Mouse (Mus musculus): ENCODE results near the gene Mgat4e.
A peak's percentile ranks its signal among the peaks of the same experiment; 100 is the strongest.

Gene Mgat4e

DNA sequence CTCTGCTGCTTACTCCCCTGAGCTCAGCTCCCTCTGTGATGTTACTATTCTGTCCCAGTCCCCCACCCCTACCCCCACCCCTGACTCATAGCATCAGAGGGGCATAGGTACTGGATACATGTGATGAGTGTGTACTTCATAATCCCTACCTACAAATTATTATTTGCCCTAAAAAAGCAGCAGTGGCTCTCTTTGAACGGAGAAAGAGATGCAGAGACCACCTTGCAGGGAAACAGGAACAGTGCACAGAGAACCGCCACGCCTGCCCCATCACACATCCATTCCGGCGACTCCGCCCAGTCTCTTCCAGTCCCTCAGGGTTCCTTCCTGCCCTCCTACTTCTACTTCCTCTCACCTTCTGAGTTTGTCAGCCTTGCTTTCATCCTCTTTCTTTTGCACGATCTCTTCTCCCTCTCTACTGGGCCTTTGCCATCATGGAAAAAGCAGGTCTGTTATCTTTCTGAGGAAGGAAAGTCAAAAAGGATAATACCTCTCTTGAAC, at the start of gene Mgat4e:
Mgat4e (minus strand) TSS at position 51 of the 501 bp plus-strand sequence.
- DNase-seq (ENCODE audit: low spot score) = no peak

DNA sequence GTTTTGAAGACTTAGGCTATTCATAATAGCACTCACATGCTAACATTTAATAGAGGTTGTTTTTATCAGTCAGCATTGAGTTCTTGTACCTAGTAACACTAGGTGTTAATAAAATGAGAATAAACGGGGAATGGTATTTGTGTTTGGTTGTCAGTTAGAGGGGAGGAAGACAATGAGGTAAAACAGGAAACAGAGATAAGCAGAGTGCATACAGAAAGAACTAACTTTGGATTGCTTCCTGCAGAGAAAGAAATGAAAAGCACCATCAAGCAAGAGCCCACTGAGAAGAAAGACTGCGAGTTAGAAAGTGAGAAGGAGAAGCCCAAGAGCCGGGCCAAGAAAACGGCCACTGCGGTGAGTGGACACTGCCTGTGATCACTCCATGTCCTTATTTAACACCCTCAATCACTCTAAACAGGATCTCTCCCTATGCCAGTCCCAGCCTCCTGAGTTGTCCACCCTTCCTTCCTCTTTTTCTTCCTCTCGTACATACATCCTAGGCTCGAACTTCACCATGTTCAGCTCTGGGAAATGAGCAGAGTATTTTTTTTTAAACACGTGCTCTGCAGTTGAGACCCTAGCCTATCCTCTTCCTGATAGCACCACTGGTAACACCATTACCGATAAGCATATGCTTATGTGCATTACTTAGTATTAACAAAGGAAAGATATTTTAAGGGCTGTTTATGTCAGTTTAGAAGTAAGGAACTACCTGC, 48.0 kb upstream of the Mgat4e start:
- no peak for DNase-seq (ENCODE audit: low spot score)

DNA sequence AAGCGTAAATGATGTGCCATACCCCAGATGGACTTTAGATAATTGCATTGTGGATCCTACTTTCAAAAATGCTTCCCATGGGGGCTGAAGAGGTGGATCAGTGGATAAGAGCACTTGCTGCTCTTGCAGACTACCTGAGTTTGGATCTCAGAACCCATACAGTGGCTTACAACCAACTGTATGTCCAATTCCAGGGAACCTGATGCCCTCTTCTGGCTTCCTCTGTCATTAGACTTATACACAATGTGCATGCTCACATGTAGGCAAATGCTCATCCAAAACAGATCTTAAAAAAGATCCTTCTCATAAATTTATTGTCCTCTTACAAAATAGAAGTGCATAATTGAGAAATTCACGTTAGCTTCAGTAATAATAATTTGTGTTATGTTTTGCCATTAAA, 42.3 kb upstream of the Mgat4e start:
- DNase-seq (ENCODE audit: low spot score) = no peak

DNA sequence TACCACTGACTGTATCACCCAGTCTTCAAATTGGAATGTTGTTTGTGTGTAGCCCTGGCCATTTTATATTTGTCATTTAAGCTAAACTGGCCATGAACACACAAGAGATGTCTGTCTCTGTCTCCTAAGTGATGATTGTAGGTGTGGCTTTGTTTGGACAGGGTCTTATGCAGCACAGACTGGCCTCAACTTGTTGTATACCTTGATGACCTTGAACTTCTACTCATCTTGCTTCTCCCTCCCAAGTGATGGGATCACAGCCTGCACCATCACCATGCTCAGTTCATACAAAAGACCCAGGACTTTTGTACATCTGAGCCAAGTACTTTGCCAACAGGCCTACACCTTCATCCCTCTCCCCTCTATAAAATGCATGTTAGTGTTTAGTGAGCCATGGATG, 40.2 kb upstream of the Mgat4e start:
- DNase-seq (ENCODE audit: low spot score) = no peak

DNA sequence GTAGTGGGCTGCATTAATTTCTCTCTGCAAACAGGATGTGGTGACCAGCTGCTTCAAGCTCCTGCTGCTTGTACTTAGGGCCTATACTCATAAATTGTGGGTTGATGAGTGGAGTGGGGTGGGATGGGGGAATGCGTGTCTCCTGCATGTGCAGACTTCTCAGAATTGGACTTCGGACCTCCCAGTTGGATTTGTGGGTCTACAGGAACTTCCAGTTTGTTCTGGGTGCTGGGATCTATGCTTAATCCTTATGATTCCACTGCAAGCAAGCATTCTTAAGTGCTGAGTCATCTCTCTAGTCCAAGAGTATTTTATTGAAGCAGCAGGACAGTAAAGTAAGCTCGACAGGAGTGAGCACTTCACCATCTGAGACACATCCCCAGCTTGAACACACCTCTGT, 34.1 kb upstream of the Mgat4e start:
- DNase-seq (ENCODE audit: low spot score) = no peak

DNA sequence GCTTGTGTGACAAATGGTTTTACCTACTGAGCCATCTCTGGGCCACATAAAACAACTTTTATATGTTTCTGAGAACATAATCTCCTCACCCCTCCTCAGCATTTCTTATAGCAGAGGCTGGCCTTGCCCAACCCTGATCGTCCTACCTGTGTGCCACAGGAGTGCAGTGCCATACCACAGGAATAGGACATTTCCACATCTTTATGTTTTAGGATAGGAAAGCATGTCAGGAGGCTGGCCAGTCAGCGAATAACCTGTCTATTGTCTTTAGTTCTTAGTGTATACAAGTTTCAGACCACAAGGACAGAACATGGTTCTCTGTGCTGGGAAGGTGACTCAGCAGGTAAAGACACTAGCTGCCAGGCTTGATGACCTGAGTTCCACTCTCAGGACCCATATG, 31.3 kb upstream of the Mgat4e start:
- no peak for DNase-seq (ENCODE audit: low spot score)

DNA sequence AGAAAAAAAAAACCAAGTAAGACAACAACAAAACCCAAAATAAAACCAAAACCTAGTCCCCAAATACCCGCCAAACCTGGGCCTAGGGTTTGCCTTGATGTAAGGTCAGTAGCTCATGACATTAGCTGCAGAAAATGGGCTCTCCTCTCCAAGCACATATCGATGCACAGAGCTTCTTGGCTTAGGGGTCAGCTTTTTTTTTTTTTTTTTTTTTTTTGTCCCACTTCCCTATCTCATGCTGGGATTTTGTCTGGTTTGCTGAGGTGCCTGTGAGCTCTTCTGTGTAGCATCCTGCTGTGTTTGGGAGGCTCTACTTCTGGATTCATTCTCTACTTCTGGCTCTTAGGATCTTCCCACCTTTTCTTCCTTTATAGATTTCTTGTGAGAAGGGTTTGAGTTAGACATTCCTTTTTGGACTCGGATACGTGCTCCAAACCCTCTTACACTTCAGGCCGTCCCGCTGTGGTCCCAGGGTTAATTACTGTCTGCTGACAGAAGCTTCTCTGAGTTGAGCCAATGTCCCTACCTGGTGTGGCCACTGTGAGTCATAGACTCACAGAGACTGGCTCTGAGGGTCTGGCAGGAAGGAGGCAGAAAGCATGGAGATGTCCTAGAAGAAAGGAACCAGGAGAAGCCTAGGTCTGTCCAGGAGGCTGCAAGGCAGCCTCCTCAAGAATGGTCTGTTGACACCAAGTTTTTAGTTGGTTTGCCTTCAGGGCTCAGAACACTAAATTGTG, 28.1 kb upstream of the Mgat4e start:
- no peak for DNase-seq (ENCODE audit: low spot score)

DNA sequence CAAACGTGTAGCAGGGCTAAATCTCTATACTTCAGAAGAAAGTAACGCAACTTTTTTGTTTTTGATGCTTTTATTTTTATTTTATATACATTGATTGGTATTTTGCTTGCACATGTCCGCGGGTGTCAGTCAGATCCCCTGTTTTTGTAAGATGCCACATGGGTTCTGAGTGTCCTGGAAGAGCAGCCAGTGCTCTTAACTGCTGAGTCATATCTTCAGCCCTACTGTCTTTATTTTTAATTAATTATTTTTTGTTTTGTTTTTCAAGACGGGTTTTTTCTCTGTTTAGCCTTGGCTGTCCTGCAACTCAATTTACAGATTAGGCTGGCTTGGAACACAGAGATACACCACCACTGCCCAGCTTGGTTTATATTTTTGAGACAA, 24.4 kb upstream of the Mgat4e start:
- DNase-seq (ENCODE audit: low spot score) = no peak

DNA sequence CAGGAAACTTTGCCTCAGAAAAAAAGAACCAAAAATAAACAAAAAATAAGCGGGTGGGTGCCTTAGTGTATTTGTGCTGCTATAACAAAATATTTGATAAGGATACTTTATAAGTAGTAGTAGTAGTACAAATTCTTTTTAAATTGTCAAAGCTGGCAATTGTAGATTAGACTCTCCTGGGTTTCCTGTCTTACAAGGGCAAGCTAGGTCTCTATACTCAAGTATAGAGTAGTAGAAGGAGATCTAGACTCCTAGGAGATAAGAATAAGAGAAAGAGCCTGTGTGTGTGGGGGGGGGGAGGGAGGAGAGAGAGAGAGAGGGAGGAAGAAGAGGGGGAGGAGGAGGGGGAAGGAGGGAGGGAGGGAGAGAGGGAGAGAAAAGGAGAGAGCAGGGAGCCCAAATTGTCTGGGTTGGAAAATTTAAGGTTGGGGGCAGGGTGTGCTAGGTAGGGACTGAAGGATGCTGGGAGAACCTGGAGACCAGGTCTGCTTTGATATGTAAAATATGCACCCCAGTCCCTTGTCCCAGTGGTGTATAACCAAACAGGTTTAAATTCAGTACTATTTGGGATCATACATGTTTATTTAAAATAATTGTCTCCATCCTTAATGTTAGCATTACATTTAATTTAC, 23.9 kb upstream of the Mgat4e start:
- no peak for DNase-seq (ENCODE audit: low spot score)

DNA sequence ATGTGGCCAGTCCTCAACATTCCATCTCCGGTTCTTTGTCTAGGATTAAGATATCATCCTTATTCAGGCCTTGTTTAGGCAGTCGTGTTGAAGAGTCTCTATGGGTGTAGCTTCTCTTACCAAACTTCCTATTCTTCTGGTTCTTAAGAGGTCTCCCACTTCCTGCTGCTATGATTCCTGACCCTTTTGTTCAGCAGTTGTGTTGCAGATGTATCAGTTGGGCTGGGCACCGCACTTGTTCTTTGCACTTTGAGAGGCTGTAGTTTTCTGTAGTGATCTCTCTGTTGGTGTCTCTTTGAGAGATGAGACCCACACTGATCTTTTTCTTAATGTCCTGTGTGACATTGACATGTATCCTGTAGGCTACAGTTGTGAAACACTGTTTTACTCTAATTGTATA, 21.1 kb upstream of the Mgat4e start:
- DNase-seq (ENCODE audit: low spot score) = no peak

DNA sequence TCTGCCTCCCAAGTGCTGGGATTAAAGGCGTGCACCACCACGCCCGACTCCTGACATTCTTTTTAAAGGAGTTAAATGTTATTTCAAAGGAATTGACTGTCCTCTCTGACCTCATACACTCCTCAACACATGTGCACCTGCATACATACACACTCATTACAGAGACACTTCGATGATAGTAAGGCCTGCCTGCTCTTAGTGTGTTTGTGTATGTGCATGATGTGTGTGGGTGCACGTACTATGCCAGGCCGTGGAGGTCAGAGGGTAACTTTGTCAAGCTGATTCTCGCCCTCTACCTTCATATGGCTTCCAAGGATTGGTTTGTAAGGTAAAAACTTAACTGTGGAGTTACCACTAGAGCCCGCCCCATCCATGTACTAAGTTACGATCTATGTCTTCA, 20.7 kb upstream of the Mgat4e start:
- no peak for DNase-seq (ENCODE audit: low spot score)

DNA sequence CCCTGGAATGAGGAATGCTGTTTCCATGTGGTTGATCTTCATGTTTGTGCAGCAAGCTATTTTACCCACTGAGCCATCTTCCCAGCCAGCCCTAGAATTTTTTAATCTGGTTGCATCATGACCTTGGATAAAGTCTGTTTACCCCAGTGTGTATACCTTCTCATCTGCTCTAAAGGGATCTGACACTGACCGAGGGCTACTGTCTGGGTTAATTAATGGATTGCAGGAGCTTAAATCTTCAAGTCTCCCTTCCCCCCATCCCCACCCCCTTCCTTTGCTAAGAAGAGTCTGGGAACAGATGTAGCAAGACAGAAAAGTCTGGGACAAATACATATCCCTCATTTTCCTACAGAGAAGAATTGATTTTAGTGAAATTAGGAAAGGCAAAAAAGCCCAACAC, 18.0 kb upstream of the Mgat4e start:
- DNase-seq (ENCODE audit: low spot score) = no peak

DNA sequence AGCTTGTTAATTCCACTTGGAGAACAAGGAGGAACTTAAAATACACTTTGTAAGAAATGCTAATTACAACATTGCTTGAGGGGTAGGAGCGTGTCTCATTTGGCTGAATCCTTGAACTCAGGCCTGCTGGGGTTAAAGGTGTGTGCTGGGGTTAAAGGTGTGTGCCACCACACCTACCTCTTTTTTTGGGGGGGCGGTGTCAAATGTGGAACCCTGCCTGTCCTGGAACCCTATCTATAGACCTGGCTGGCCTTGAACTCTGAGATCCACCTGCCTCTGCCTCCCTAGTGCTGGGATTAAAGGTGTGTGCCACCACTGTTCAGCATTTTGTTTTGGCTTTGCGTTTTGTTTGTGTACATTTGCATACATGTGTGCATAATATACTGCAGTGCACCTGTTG, 14.2 kb upstream of the Mgat4e start:
- no peak for DNase-seq (ENCODE audit: low spot score)

DNA sequence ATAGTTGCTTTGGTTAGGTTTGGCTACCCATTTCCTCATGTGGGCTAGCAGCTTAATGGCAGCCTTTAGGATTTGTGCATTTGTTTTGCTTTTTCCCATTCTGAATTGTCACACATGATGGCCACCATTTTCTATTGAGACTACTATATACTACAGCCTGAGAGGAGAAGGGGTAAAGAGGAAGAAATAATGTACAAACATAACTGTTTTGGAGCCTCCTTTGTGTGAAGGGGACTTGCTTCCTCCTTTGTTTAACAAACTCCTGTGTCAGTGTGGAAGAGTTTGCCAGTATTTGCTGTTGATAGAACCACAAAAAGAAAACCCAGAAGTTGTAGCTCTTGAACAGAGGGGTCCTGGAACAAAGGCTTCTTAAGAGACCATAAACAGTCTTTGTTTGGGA, 13.0 kb upstream of the Mgat4e start:
- no peak for DNase-seq (ENCODE audit: low spot score)

DNA sequence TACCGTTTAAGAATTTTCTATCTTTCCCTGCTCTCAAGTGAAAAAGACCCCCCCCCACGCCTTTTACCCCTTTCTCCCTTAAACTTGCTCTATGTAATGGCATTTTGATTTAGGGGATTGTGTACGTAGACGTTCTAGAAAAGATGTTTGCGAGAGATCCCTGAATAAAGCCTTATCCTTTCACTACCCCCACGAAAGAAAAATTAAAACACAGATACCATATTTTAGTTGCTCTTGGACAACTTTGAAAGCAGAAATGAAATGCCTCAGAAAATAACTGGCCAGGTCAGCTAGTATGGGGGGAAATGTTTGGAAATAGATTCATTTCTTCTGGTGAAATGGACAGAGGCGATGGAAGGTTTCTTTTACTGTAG, 12.3 kb upstream of the Mgat4e start:
- no peak for DNase-seq (ENCODE audit: low spot score)

DNA sequence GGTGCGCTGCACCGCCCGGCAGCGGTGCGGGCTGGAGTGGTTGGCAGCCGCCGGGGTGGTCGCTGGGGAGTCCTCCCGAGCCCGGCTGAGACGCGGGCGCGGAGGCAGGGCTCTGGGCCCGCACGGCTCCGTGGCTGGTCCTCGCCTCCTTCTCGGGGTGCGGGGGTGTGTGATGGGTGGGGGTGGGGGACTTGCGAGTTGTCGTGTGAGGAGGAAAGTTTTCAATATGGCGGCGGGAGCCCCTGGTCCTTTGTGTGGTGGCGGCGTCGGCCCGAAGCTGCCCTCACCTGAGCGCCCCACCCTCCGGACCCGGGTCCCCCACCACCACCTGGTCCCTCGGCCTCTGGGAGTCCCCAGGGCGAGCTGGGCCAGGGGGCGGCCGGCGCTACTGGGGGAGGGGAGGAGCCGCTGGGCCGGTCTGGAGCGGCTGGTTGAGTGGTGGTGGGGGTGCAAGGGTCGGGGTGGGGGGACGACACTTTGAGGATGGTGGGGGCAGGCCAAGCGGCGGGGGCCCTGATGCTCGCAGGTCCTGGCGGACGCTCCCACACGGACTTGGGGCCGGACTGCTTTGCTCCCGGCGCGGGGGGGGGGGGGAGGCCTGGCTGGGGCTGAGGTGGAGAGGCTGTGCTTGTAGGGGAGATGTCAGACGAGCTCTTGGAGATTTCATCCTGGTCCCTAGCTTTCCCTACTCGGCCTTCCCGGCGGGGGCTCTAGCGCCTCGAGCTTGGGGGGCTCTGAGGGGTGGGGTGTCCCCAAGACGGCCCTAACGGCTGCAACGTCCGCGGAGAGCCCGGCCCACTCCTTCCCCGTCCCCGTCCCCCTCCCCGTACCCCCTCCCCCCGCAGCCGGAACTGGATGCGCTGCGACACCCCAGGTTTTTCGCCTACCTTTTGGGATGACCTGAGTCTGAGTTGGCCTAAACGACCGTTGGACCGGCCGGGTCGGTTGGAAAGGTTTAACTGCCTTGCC, 11.6 kb upstream of the Mgat4e start:
- no peak for DNase-seq (ENCODE audit: low spot score)

DNA sequence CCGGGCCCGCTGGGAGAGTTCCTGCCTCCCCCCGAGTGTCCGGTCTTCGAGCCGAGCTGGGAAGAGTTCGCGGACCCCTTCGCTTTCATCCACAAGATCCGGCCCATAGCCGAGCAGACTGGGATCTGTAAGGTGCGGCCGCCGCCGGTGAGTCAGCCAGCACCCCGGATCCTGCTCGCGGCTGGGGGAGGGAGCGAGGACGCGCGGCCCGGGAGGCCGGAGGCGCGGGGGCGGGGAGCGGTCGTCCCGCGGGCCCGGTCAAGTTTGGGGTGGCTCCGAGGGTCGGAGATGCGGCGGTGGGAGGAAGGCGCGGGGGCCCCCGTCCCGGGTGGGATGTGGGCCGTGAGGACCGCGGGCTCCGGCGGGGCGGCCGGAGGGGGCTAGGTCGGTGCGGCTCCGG, 10.9 kb upstream of the Mgat4e start:
- no peak for DNase-seq (ENCODE audit: low spot score)

DNA sequence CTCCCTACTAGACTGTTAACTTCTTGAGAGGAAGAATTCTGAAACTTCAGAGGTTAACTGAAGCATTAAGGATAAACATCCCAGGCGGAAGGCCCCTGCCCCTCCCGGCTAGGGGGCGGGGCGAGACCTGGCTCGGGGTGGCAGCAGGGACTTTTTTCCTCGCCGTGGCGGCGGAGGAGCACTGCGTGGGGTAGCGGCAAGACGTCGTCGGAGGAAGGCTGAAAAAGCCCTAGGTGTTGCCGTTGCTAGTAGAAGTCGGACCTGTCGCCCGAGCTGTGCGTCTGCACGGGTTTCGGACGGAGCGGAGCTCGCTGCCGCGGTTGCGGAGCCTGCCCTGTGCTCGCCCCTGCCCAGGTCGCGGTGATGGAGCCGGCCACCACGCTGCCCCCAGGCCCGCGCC, 10.5 kb upstream of the Mgat4e start, which contains the start of gene Kdm5b:
Kdm5b (plus strand) TSS at position 196 of the 400 bp plus-strand sequence.
- peak; percentile 55 for DNase-seq (ENCODE audit: low spot score)

DNA sequence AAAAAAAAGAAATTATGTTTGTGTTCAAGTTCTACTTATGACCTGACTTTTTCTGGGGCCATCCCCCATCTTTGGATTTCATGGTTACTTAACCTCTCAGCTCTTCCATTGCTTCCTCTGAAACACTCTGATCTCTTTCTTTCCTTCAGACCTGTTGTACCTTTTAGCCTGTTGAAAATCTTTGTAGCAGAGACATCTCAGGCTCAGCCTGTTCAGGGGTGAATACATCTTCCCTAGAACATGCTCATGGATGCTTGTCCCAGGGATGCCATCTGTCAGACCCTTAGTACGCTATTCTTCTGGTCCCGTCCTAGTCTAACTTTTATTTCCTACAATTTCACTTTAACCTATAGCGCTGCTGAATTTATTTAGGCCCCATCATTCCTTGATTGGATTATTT, 9.7 kb upstream of the Mgat4e start:
- DNase-seq (ENCODE audit: low spot score) = no peak

DNA sequence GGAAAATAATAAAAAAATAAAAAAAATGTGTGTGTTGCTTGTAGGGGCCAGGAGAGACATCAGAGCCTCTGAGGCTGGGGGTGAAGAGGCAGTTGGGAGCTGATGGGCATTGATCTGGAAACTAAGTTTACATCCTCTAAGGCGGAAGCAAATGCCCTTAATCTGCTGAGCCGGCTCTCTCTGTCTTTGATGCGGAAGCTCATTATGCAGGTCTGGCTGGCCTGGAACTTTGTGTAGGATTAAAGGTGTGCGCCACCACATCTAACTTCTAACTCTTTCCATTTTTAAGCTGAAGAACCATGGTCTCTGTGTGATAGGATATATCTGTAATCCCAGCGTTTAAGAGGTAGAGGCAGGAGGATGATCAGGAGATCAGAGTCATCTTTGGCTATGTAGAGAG, 9.0 kb upstream of the Mgat4e start:
- no peak for DNase-seq (ENCODE audit: low spot score)

DNA sequence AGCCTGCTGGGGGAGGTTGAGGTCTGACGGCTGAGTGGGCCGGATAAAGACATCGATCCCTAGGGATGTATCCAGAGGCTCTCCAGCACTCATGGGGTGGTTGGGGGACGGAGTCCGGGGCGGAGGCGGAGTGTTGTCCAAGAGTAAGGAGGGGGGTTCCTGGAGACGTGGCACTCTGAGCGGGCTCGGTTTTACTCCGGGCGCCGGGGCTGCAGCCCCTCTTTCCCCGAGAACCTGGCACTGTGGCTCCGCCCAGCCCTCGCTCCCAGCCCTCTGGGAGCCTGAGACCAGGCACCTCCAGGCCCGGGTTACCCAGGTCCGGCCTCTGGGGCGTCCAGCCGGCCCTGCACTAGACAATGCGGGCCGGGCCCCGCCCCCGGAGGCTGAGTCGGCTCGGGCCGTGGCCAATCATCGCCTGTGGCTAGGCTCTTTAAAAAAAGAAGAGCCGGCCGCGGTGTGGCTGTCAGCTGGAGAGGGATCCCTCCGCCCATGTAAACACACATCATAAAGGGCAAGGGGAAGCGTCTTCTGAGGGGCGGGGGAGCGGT, 7.3 kb upstream of the Mgat4e start:
- peak; percentile 83 for DNase-seq (ENCODE audit: low spot score)
